Mouse (Mus musculus) limb, embryonic 12.5 days (tissue): ENCODE data around the gene Tmprss7. TPM values are rescaled to one million over a fixed set of nuclear protein-coding genes. Genes with fewer than 3 reads are reported as not detected.

Experiments used
- ATAC-seq: fragments of 200-750 bp; cut with Nextera tagmentation; 2 replicates; pipeline ENCODE4 v1.8.0; 2017; ENCODE audit warnings: low read depth, moderate TSS enrichment; ENCODE audit not compliant: insufficient number of reproducible peaks, insufficient read depth, low FRiP score, low TSS enrichment
- H3K27ac ChIP-seq: fragments of 300-500 bp; sonication (generic); 2 replicates; pipeline ENCODE4 v1.5.1; 2016; ENCODE audit warnings: mild to moderate bottlenecking, moderate library complexity
- H3K27me3 ChIP-seq: fragments of 300-500 bp; sonication (generic); 2 replicates; pipeline ENCODE4 v1.6.1; 2016; ENCODE audit warnings: mild to moderate bottlenecking, moderate library complexity
- H3K36me3 ChIP-seq: fragments of 300-500 bp; sonication (generic); 2 replicates; pipeline ENCODE4 v1.6.1; 2016; ENCODE audit warnings: mild to moderate bottlenecking, moderate library complexity
- H3K4me1 ChIP-seq: fragments of 300-500 bp; sonication (generic); replicated peaks from 2 replicates; pipeline ENCODE4 v1.6.1; 2016
- H3K4me2 ChIP-seq: fragments of 300-500 bp; sonication (generic); 2 replicates; pipeline ENCODE4 v1.6.1; 2016; ENCODE audit warnings: mild to moderate bottlenecking, moderate library complexity
- H3K4me3 ChIP-seq: fragments of 300-500 bp; sonication (generic); replicated peaks from 2 replicates; pipeline ENCODE4 v1.5.1; 2016; ENCODE audit warnings: mild to moderate bottlenecking
- H3K9ac ChIP-seq: fragments of 300-500 bp; sonication (generic); replicated peaks from 2 replicates; pipeline ENCODE4 v1.6.1; 2016; ENCODE audit warnings: mild to moderate bottlenecking, moderate library complexity
- H3K9me3 ChIP-seq: fragments of 300-500 bp; sonication (generic); 2 replicates; pipeline ENCODE4 v1.6.1; 2016; ENCODE audit warnings: mild to moderate bottlenecking, moderate library complexity
- WGBS: fragments of 180-500 bp; shearing (Covaris S2); methylation state at CpG from one replicate; pipeline ENCODE4 v1.1.7; 2016; 5-methylcytosine and 5-hydroxymethylcytosine counted together
- polyA plus RNA-seq: library from polyadenylated mRNA; unstranded; fragments of >200 nt; fragmentation: Nextera tagmentation; extraction: Ambion mirVana; gene quantifications from 2 replicates; pipeline ENCODE4 v1.2.1, GENCODE M21; 2016

The Tmprss7 gene
- polyA plus RNA-seq, 1 experiment from 2014 or later: 0.20 TPM

DNA sequence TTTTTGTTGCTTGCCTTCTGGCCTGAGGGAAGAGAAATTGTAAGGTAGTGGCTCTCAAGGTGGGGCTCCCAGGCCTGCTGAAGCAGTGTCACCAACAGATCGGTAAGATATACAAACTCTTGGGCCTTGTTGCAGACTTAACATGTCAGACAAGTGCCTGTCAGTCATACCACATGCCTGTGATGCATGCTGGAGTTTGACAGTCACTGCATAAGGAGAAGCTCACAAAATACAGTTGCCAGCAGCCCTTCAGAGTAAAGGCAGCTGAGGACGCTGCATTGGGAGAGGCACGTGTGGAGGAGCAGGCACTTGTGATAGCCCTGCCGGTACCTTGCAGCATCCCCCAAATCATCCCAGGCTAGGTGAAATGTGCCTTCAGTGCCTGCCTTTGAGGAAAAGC lies 24.8 kb upstream of the Tmprss7 start:
- no peak overlapping the region for H3K27ac ChIP-seq
- no peak overlapping the region for H3K9ac ChIP-seq
- no peaks in the 10 kb centered on the region for H3K9me3 ChIP-seq
- WGBS: 85% methylated on average over 4 of the region's 4 CpGs
- H3K4me1 ChIP-seq: peaks cover 7% of the 10 kb centered on the region; the same call in 1 of the 2 replicates
- no peak for ATAC-seq
- H3K4me3 ChIP-seq: no peak overlapping the region
- no peak overlapping the region for H3K4me2 ChIP-seq
- H3K36me3 ChIP-seq: peaks cover 43% of the 10 kb centered on the region
- H3K27me3 ChIP-seq: no peaks in the 10 kb centered on the region

GRCm38 (mm10) chr16:45714489-45715150 lies 21.2 kb upstream of the Tmprss7 start:
- WGBS: 86% methylated on average over 5 of the region's 5 CpGs
- H3K9me3 ChIP-seq: no peaks in the 10 kb centered on the region
- ATAC-seq: no peak
- no peak overlapping the region for H3K4me2 ChIP-seq
- H3K27ac ChIP-seq: no peak overlapping the region
- H3K4me3 ChIP-seq: no peak overlapping the region
- H3K36me3 ChIP-seq: peaks cover 36% of the 10 kb centered on the region
- H3K4me1 ChIP-seq: no peaks in the 10 kb centered on the region
- no peak overlapping the region for H3K9ac ChIP-seq
- H3K27me3 ChIP-seq: no peaks in the 10 kb centered on the region

- 69% methylated on average over 1 of the region's 1 CpGs for WGBS
- H3K27me3 ChIP-seq: no peaks in the 10 kb centered on the region
- ATAC-seq: no peak
These were observed 20.4 kb upstream of the Tmprss7 start for GRCm38 (mm10) chr16:45713878-45714277.

DNA sequence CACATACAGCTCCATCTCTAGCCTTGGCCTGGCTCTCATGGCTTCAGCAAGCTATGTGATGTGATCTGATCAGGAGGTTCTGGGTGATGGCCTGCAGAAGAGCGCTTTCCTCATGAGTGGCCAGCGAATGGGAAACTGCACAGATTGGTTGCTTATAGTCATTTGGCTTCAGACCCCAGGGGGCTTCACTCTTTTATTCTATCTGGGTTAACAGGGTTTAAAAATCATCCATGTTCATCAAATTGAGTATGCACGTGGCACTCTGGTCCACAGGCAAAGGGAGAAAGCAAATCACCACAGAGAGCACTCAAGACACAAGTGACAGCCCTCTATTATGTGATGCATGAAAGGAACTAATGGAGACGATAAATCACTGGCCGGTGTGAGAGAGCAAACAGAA lies 19.8 kb upstream of the Tmprss7 start:
- Histone ChIP-seq H3K9ac (no peak overlapping the region), H3K4me3 (no peak overlapping the region), H3K4me2 (no peak overlapping the region), H3K27me3 (no peaks in the 10 kb centered on the region), H3K4me1 (no peaks in the 10 kb centered on the region), H3K9me3 (no peaks in the 10 kb centered on the region), H3K27ac (no peak overlapping the region), H3K36me3 (peaks cover 23% of the 10 kb centered on the region)
- no peak for ATAC-seq
- 86% methylated on average over 5 of the region's 5 CpGs for WGBS

More at GRCm38 (mm10) chr16:45713878-45714277, 20.4 kb upstream of the Tmprss7 start:
- Histone ChIP-seq H3K4me3 (no peak overlapping the region), H3K4me2 (no peak overlapping the region), H3K36me3 (peaks cover 29% of the 10 kb centered on the region), H3K9me3 (no peaks in the 10 kb centered on the region), H3K27ac (no peak overlapping the region), H3K9ac (no peak overlapping the region), H3K4me1 (no peaks in the 10 kb centered on the region)

DNA sequence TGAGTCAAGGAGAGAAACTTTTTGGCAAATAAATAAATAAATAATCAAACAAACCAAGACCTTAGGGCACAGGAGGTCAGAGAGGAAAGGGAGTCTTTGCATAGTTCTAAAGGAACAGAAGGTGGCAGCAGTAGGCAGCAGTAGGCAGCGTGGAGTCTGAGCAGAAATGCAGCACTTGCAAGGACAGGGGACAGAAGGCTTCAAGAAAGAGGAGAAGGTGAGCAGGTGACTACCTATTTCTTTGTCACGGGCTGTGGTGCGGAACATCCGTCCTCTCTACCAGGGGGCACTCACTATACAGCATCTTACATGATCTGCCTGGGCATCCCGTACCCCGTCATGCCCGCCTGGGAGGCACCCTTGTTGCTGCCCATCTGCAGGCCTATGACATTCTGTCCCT lies 17.8 kb upstream of the Tmprss7 start:
- no peak for ATAC-seq
- Histone ChIP-seq H3K27me3 (no peaks in the 10 kb centered on the region), H3K36me3 (peaks cover 7% of the 10 kb centered on the region; the same call in 1 of the 2 replicates), H3K4me1 (no peaks in the 10 kb centered on the region), H3K9me3 (no peaks in the 10 kb centered on the region), H3K4me2 (no peak overlapping the region), H3K27ac (no peak overlapping the region), H3K9ac (no peak overlapping the region), H3K4me3 (no peak overlapping the region)
- WGBS: 71% methylated on average over 7 of the region's 7 CpGs

GRCm38 (mm10) chr16:45699301-45699700 lies 5.8 kb upstream of the Tmprss7 start:
- no peak for ATAC-seq
- no peaks in the 10 kb centered on the region for H3K9me3 ChIP-seq

GRCm38 (mm10) chr16:45697996-45698395 lies 4.5 kb upstream of the Tmprss7 start:
- no peaks in the 10 kb centered on the region for H3K27me3 ChIP-seq
- no peaks in the 10 kb centered on the region for H3K9me3 ChIP-seq
- no peaks in the 10 kb centered on the region for H3K4me1 ChIP-seq
- H3K4me3 ChIP-seq: no peak overlapping the region
- WGBS: 80% methylated on average over 6 of the region's 6 CpGs
- ATAC-seq: no peak
- H3K9ac ChIP-seq: no peak overlapping the region
- no peaks in the 10 kb centered on the region for H3K36me3 ChIP-seq
- no peak overlapping the region for H3K4me2 ChIP-seq
- H3K27ac ChIP-seq: no peak overlapping the region

More at GRCm38 (mm10) chr16:45699301-45699700, 5.8 kb upstream of the Tmprss7 start:
- Histone ChIP-seq H3K9ac (no peak overlapping the region), H3K4me1 (no peaks in the 10 kb centered on the region), H3K4me3 (no peak overlapping the region), H3K36me3 (no peaks in the 10 kb centered on the region), H3K27ac (no peak overlapping the region), H3K27me3 (no peaks in the 10 kb centered on the region), H3K4me2 (no peak overlapping the region)
- 54% methylated on average over 5 of the region's 5 CpGs for WGBS

GRCm38 (mm10) chr16:45695445-45696160 lies 2.1 kb upstream of the Tmprss7 start:
- H3K36me3 ChIP-seq: no peaks in the 10 kb centered on the region

DNA sequence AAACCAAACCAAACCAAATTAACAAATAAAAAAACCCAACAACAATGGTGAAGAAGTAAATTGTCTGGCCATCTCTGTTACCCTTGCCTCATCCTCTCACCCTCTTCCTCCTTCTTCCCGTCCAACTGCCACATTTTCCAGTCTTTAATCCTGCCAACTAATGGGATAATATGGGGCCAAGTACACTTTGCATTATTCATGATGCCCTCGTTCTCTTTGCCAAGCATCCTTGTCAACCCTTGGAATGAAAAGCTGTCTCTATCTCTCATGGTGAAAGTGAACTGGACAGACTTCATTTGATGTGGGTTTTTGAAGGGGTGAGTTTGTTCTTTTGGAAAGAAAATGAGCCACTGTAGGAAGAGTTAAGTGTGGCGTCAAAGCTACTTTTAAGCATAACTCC lies 607 bp downstream of the Tmprss7 start:
- ATAC-seq: no peak
- 78% methylated on average over 3 of the region's 3 CpGs for WGBS
- Histone ChIP-seq H3K9me3 (no peaks in the 10 kb centered on the region), H3K4me2 (no peak overlapping the region), H3K36me3 (no peaks in the 10 kb centered on the region), H3K4me1 (no peaks in the 10 kb centered on the region), H3K4me3 (no peak overlapping the region), H3K27ac (no peak overlapping the region), H3K27me3 (no peaks in the 10 kb centered on the region), H3K9ac (no peak overlapping the region)

More at GRCm38 (mm10) chr16:45695445-45696160, 2.1 kb upstream of the Tmprss7 start:
- H3K4me3 ChIP-seq: no peak overlapping the region
- no peaks in the 10 kb centered on the region for H3K4me1 ChIP-seq
- H3K9me3 ChIP-seq: no peaks in the 10 kb centered on the region
- H3K9ac ChIP-seq: no peak overlapping the region
- H3K27ac ChIP-seq: no peak overlapping the region
- no peak for ATAC-seq
- 87% methylated on average over 9 of the region's 9 CpGs for WGBS
- H3K27me3 ChIP-seq: no peaks in the 10 kb centered on the region
- H3K4me2 ChIP-seq: no peak overlapping the region

DNA sequence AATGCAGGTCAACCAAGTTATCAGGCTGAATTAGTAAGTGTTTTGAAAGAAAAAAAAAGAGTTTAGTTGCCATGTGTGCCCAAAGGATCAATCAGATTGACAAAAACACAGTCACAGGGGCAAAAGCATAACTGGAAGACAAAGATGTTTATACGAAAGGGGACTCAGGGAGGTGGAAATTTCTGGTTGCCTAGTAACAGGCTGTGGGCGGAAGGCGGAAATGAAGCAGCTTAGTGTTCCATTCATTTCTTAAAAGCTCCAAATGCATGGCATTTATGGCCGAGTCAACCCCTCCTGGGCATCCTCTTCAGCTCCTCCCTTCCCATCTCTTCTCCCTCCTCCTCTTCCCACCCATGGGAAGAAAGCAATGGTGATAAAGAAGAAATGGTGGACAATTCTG lies 3.3 kb downstream of the Tmprss7 start:
- no peaks in the 10 kb centered on the region for H3K27me3 ChIP-seq
- H3K4me1 ChIP-seq: no peaks in the 10 kb centered on the region
- ATAC-seq: no peak
- H3K4me2 ChIP-seq: no peak overlapping the region
- H3K36me3 ChIP-seq: no peaks in the 10 kb centered on the region
- no peaks in the 10 kb centered on the region for H3K9me3 ChIP-seq
- H3K9ac ChIP-seq: no peak overlapping the region
- H3K27ac ChIP-seq: no peak overlapping the region
- H3K4me3 ChIP-seq: no peak overlapping the region
- WGBS: 63% methylated on average over 4 of the region's 4 CpGs

DNA sequence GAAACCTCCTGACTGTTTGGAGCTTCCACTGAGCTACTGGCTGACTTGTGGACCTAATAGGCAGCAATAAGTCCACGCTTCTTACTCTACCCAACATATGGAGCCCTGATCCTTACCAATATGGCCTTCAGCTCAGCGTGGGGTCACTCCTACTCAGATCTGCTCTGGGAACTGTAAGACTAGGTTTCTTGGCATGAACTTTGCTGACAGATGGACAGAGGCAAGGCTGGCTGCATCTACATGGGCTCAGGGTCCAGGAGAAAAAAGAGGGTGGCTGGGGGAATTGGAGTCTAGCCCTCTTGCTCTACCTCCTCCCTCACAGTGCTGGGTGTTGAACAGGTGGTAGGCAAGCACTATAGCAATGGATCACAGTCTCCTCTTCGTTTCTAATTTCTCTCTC lies 6.6 kb downstream of the Tmprss7 start:
- H3K27me3 ChIP-seq: no peaks in the 10 kb centered on the region
- H3K27ac ChIP-seq: no peak overlapping the region
- 79% methylated on average over 3 of the region's 3 CpGs for WGBS
- H3K4me1 ChIP-seq: no peaks in the 10 kb centered on the region
- H3K9ac ChIP-seq: no peak overlapping the region
- no peak for ATAC-seq
- H3K4me3 ChIP-seq: no peak overlapping the region
- H3K4me2 ChIP-seq: no peak overlapping the region
- H3K36me3 ChIP-seq: no peaks in the 10 kb centered on the region
- H3K9me3 ChIP-seq: no peaks in the 10 kb centered on the region
